Mouse (Mus musculus): ENCODE results near the gene P4ha2. TPM values are rescaled to one million over a fixed set of nuclear protein-coding genes. Genes with fewer than 3 reads are reported as not detected.
"Not testable (repeated sequence)": the region's sequence is repeated elsewhere in the genome, so short reads cannot be mapped to it uniquely, and the experiment has no call there.

The P4ha2 gene
- total RNA-seq, 2 experiments from 2014 or later, result 25.6 to 32.3 TPM

GRCm38 (mm10) chr11:54134905-54135304 is 35.0 kb downstream of the P4ha2 start:
- DNase-seq, result no peak

- not testable (repeated sequence) for DNase-seq
Observed at GRCm38 (mm10) chr11:54140159-54140558, 40.3 kb downstream of the P4ha2 start.

GRCm38 (mm10) chr11:54141200-54141971 is 41.5 kb downstream of the P4ha2 start:
- DNase-seq, result no peak

GRCm38 (mm10) chr11:54144886-54145285 is 45.0 kb downstream of the P4ha2 start:
- DNase-seq, result peak; percentile 44

GRCm38 (mm10) chr11:54145990-54146389 is 46.1 kb downstream of the P4ha2 start:
- DNase-seq, result no peak

- no peak for DNase-seq
Observed at GRCm38 (mm10) chr11:54149791-54150465, 50.0 kb downstream of the P4ha2 start.

- peak; percentile 28 for DNase-seq
Observed at GRCm38 (mm10) chr11:54151141-54151540, 51.2 kb downstream of the P4ha2 start.

- no peak for DNase-seq
Observed at GRCm38 (mm10) chr11:54152957-54153356, 53.1 kb downstream of the P4ha2 start.

GRCm38 (mm10) chr11:54155864-54156263 is 56.0 kb downstream of the P4ha2 start:
- peak; percentile 42 for DNase-seq

GRCm38 (mm10) chr11:54156504-54156903 is 56.6 kb downstream of the P4ha2 start:
- DNase-seq, result no peak

- no peak for DNase-seq
Observed at GRCm38 (mm10) chr11:54157586-54157985, 57.7 kb downstream of the P4ha2 start.

- no peak for DNase-seq
Observed at GRCm38 (mm10) chr11:54160435-54160834, 60.5 kb downstream of the P4ha2 start.

- no peak for DNase-seq
Observed at GRCm38 (mm10) chr11:54160920-54161319, 61.0 kb downstream of the P4ha2 start.

GRCm38 (mm10) chr11:54161514-54161913 is 61.6 kb downstream of the P4ha2 start:
- DNase-seq, result no peak

- DNase-seq, result no peak
Observed at GRCm38 (mm10) chr11:54162968-54163367, 63.1 kb downstream of the P4ha2 start.

- no peak for DNase-seq
Observed at GRCm38 (mm10) chr11:54169432-54170295, 69.8 kb downstream of the P4ha2 start.

- DNase-seq, result no peak
Observed at GRCm38 (mm10) chr11:54171175-54171574, 71.3 kb downstream of the P4ha2 start.

GRCm38 (mm10) chr11:54174226-54174625 is 74.3 kb downstream of the P4ha2 start:
- DNase-seq, result no peak

- no peak for DNase-seq
Observed at GRCm38 (mm10) chr11:54174877-54175276, 75.0 kb downstream of the P4ha2 start.
